Mouse (Mus musculus): ENCODE measurements at regions not wholly inside any gene's neighbourhood (a gene's known extent, or its start where the extent isn't known, plus 50 kb on each side); places are given as distances from the start of the nearest gene placed in this dataset.
A peak's percentile ranks its signal among the peaks of the same experiment; 100 is the strongest.

GRCm38 (mm10) chr3:35027898-35028297, 377.7 kb downstream of the Sox2 start:
- DNase-seq: no peak

- DNase-seq: no peak
These were observed 379.7 kb downstream of the Sox2 start for GRCm38 (mm10) chr3:35029924-35030323.

- no peak for DNase-seq
These were observed 383.4 kb downstream of the Sox2 start for GRCm38 (mm10) chr3:35033587-35033986.

GRCm38 (mm10) chr3:35035234-35035633, 385.0 kb downstream of the Sox2 start:
- DNase-seq: no peak

- no peak for DNase-seq
These were observed 393.5 kb downstream of the Sox2 start for GRCm38 (mm10) chr3:35043705-35044104.

- no peak for DNase-seq
These were observed 409.2 kb downstream of the Sox2 start for GRCm38 (mm10) chr3:35059438-35059837.

GRCm38 (mm10) chr3:35060042-35060441, 409.8 kb downstream of the Sox2 start:
- peak; percentile 7 for DNase-seq

- DNase-seq: peak; percentile 20
These were observed 416.6 kb downstream of the Sox2 start for GRCm38 (mm10) chr3:35066824-35067223.

GRCm38 (mm10) chr3:35068586-35068985, 418.4 kb downstream of the Sox2 start:
- no peak for DNase-seq

GRCm38 (mm10) chr3:35071046-35071445, 420.8 kb downstream of the Sox2 start:
- DNase-seq: no peak

GRCm38 (mm10) chr3:35079887-35080286, 429.7 kb downstream of the Sox2 start:
- no peak for DNase-seq

- DNase-seq: no peak
These were observed 434.1 kb downstream of the Sox2 start for GRCm38 (mm10) chr3:35084091-35084867.

GRCm38 (mm10) chr3:35088241-35089080, 438.3 kb downstream of the Sox2 start:
- DNase-seq: peak; percentile 44

GRCm38 (mm10) chr3:35090496-35091133, 440.4 kb downstream of the Sox2 start:
- DNase-seq: no peak

- DNase-seq: no peak
These were observed 442.8 kb downstream of the Sox2 start for GRCm38 (mm10) chr3:35093001-35093400.

GRCm38 (mm10) chr3:35095221-35095620, 445.0 kb downstream of the Sox2 start:
- DNase-seq: no peak

GRCm38 (mm10) chr3:35096381-35096780, 446.2 kb downstream of the Sox2 start:
- no peak for DNase-seq

- DNase-seq: no peak
These were observed 447.6 kb downstream of the Sox2 start for GRCm38 (mm10) chr3:35097766-35098165.

- DNase-seq: no peak
These were observed 449.0 kb downstream of the Sox2 start for GRCm38 (mm10) chr3:35099226-35099625.

GRCm38 (mm10) chr3:35099876-35100420, 449.7 kb downstream of the Sox2 start:
- DNase-seq: no peak

GRCm38 (mm10) chr3:35101286-35101685, 451.1 kb downstream of the Sox2 start:
- DNase-seq: no peak

- DNase-seq: no peak
These were observed 451.7 kb downstream of the Sox2 start for GRCm38 (mm10) chr3:35101951-35102350.
